Mouse (Mus musculus) megakaryocyte, embryonic 14.5 days (primary cell): ENCODE measurements around the gene Gm6034. TPM values are rescaled to one million over a fixed set of nuclear protein-coding genes. Genes with fewer than 3 reads are reported as not detected.
"Not testable (repeated sequence)": the region's sequence is repeated elsewhere in the genome, so short reads cannot be mapped to it uniquely, and the experiment has no call there.

Experiments
- H3K27me3 ChIP-seq: replicated peaks from 2 replicates; pipeline ENCODE3; 2012; ENCODE audit warnings: inconsistent platforms
- H3K36me3 ChIP-seq: replicated peaks from 2 replicates; pipeline ENCODE3; 2012; ENCODE audit warnings: low read length, inconsistent platforms, mixed read lengths
- H3K4me1 ChIP-seq: 2 replicates; pipeline ENCODE4 v1.6.1; 2012; ENCODE audit warnings: inconsistent platforms
- H3K4me3 ChIP-seq: replicated peaks from 2 replicates; pipeline ENCODE3; 2012; ENCODE audit warnings: moderate library complexity, mild to moderate bottlenecking, inconsistent platforms
- H3K9me3 ChIP-seq: 2 replicates; pipeline ENCODE4 v1.6.1; 2012; ENCODE audit warnings: inconsistent platforms
- FLI1 ChIP-seq: IDR thresholded peaks from 2 replicates; pipeline ENCODE4 v1.6.1; 2012; ENCODE audit warnings: low read length, inconsistent platforms, mixed read lengths
- GATA1 ChIP-seq: IDR thresholded peaks from 3 replicates; pipeline ENCODE4 v1.6.1; 2012; ENCODE audit warnings: mixed read lengths, low read length, inconsistent platforms, borderline replicate concordance
- polyA plus RNA-seq: library from polyadenylated mRNA; stranded (reverse); fragments of >175 nt; gene quantifications from 2 replicates; pipeline ENCODE4 v1.2.3, GENCODE M21; 2012; ENCODE audit warnings: low replicate concordance; ENCODE audit not compliant: insufficient read depth

The Gm6034 gene
- polyA plus RNA-seq, 1 experiment, result 0.25 TPM

DNA sequence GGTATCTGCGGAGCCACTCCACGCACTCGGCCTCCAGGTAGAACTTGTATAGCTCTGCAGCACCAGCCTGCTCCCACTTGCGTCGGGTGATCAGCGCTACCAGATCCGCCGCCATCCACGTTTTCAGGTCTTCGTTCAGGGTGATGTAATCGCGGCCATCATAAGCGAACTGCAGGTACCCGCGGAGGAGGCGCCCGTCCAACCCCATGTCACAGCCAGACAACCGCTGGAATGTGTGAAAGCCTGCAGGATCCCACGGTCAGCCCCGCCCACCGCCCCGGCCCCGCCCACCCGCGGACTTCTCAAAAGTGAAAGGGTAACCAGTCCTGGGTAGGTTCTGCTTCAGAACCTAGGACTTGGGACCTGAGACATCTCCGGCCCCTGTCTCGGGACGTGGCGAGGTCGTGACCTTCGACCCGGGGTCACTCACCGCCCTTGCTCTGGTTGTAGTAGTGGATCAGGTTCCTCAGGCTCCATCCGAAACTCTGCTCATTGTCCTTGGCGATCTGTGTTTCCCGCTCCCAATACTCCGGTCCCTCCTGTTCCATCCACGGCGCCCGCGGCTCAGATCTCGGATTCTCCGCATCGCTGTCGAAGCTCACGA lies 40.6 kb downstream of the Gm6034 start:
- peaks cover 41% of the 10 kb centered on the region for H3K27me3 ChIP-seq
- H3K4me3 ChIP-seq, result peak overlapping the region; percentile 92
- no peaks in the 10 kb centered on the region for H3K36me3 ChIP-seq
- H3K4me1 ChIP-seq, result peaks cover 14% of the 10 kb centered on the region
- TF ChIP-seq FLI1, result no peak
- TF ChIP-seq GATA1, result no peak
- H3K9me3 ChIP-seq, result no peaks in the 10 kb centered on the region

DNA sequence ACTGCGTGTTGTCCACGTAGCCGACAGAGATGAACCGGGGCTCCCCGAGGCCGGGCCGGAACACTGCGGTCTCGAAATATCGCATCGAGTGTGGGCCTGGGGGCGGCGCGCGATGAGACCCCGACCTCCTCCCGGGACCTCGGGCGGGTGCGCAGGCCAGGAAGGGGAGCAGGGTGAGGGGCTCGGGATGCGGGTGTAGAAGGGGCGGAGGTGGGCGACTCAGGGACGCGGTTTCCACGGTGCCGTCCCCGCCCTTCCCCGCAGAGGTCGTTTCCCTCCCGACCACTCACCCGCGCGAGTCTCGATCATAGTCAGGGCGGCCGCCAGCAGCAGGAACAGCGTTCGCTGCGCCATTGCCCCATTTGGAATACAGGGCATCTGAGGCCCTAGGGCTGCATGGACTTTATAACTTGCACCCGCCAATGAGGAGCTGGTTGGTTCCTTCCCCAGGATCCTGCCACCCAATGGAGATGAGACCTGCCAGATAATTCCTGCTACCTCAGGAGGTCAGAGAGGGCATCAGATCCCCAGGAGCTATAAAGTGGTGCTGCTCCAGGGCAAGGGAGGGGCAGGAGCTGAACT lies 41.2 kb downstream of the Gm6034 start:
- H3K27me3 ChIP-seq, result peaks cover 40% of the 10 kb centered on the region
- H3K9me3 ChIP-seq, result no peaks in the 10 kb centered on the region
- H3K4me3 ChIP-seq, result peak overlapping the region; percentile 92
- peaks cover 14% of the 10 kb centered on the region for H3K4me1 ChIP-seq
- H3K36me3 ChIP-seq, result no peaks in the 10 kb centered on the region
- TF ChIP-seq FLI1 (no peak), GATA1 (no peak)

DNA sequence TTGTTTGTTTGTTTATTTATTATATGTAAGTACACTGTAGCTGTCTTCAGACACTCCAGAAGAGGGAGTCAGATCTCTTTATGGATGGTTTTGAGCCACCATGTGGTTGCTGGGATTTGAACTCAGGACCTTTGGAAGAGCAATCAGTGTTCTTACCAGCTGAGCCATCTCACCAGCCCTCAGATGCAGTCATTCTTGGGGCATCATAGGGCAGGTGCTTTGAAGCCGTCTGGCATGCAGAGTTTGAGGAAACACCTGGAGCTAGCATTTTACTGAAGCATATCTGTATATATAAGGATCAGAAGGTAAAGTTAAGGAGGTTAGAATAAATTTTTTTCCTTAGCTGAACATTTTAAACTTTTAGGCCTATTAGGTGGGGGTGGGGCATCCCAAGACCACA lies 43.2 kb downstream of the Gm6034 start:
- not testable (repeated sequence) for H3K4me3 ChIP-seq, H3K9me3 ChIP-seq, H3K36me3 ChIP-seq
- Histone ChIP-seq H3K27me3 (peaks cover 26% of the 10 kb centered on the region), H3K4me1 (peaks cover 14% of the 10 kb centered on the region)

DNA sequence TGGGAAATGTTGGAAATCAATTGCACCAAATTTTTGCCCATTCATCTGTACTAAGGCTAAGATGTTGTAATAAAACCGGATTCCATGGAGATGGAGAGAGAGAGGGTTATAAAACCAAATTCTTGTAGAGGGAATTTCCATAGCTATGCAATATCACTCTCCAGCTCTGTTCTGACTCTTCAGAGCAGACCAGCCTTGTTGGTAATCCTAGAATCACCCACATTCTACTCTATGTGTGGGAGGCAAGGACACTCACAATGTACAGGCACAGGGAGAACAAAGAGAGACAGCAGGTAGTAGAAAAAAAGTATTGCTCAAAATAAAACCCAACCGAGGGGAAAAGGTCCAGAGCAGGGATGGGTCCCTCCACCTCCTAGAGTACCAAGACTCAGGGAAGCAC lies 49.2 kb downstream of the Gm6034 start:
- not testable (repeated sequence) for H3K27me3 ChIP-seq, H3K4me1 ChIP-seq, H3K36me3 ChIP-seq, H3K4me3 ChIP-seq, H3K9me3 ChIP-seq

- H3K4me3 ChIP-seq, H3K36me3 ChIP-seq, H3K27me3 ChIP-seq, H3K9me3 ChIP-seq, H3K4me1 ChIP-seq: not testable (repeated sequence)
Measured at GRCm38 (mm10) chr17:36092520-36092919, 49.8 kb downstream of the Gm6034 start.

DNA sequence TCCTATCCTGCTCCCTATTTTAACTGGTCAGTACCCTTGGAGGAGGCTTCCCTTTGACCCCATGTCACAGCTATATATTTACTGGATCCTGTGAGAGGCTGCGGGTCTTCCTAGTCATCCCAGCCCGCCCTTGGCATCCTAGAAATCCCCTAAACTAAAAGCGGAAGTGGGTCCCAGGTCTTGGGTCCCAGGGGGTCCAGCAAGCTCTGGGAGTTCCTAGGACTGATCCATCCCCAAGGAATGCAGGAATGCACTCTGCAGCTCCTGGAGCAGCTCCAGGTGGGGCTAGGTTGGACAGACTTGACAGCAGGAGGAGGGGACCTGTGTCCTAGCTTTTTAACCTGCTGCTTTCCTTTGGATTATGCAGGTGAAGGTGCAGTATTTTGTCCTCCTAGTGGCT lies 51.2 kb downstream of the Gm6034 start:
- H3K4me3 ChIP-seq, result no peak overlapping the region
- H3K4me1 ChIP-seq, result no peaks in the 10 kb centered on the region
- H3K36me3 ChIP-seq, result no peaks in the 10 kb centered on the region
- H3K9me3 ChIP-seq, result no peaks in the 10 kb centered on the region
- peaks cover 4% of the 10 kb centered on the region for H3K27me3 ChIP-seq
- no peak for TF ChIP-seq FLI1
- TF ChIP-seq GATA1, result no peak

DNA sequence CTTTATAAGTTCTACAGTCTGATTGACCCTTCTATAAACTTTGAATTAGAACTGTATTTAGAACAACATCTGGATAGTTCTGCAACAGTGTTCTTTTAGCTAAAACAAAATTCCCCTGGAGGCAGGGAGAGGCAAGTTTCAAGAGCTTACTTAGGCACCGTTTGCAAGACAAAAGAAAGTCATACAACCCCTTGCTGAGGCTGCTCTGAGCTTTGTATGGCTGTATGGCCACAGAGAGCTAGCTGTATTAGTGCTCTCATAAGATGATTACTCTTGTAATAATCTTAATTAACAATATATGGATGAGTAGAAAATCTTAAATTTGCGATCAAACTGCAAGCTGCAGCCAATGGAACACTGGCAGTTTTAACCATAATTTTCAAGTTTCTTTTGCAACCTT lies 56.8 kb downstream of the Gm6034 start:
- H3K27me3 ChIP-seq, H3K9me3 ChIP-seq, H3K4me1 ChIP-seq, H3K36me3 ChIP-seq, H3K4me3 ChIP-seq: not testable (repeated sequence)

DNA sequence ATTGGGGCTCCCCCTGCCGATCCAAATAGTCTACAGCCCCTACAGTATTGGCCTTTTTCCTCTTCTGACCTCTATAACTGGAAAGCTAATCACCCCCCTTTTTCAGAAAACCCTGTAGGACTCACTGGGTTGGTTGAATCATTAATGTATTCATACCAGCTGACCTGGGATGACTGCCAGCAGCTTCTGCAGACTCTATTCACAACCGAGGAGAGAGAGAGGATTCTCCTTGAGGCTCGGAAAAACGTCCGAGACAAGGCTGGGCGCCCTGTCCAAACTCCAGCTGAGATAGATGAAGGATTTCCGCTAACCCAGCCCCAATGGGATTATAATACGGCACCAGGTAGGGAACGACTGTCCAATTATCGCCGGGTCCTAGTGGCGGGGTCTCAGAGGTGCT lies 59.3 kb downstream of the Gm6034 start:
- H3K36me3 ChIP-seq, H3K4me1 ChIP-seq, H3K27me3 ChIP-seq, H3K4me3 ChIP-seq, H3K9me3 ChIP-seq: not testable (repeated sequence)

Other genes starting within 250 kb of the Gm6034 start
- gene Ier3, start 221.3 kb upstream of the Gm6034 start, polyA plus RNA-seq, result 62.2 and 65.8 TPM in 2 replicates
- gene Flot1, start 219.7 kb upstream of the Gm6034 start, polyA plus RNA-seq, result 43.6 and 163 TPM in 2 replicates
- gene Tubb5, start 204.7 kb upstream of the Gm6034 start, polyA plus RNA-seq, result 96.5 and 217 TPM in 2 replicates
- 1.2 and 2.3 TPM in 2 replicates for gene Mdc1, start 201.4 kb upstream of the Gm6034 start, polyA plus RNA-seq
- gene Nrm, start 181.6 kb upstream of the Gm6034 start, polyA plus RNA-seq, result 5.6 TPM in 1 of 2 replicates, not detected in the other
- gene Ppp1r18, start 177.4 kb upstream of the Gm6034 start, polyA plus RNA-seq, result 153 and 168 TPM in 2 replicates
- 23.2 and 32.1 TPM in 2 replicates for gene Dhx16, start 163.1 kb upstream of the Gm6034 start, polyA plus RNA-seq
- gene 2310061I04Rik, start 145.5 kb upstream of the Gm6034 start, polyA plus RNA-seq, result 101 and 470 TPM in 2 replicates
- gene Atat1, start 132.9 kb upstream of the Gm6034 start, polyA plus RNA-seq, result 15.4 and 23.3 TPM in 2 replicates
- 5.7 TPM in 1 of 2 replicates, not detected in the other for gene Mrps18b, start 126.6 kb upstream of the Gm6034 start, polyA plus RNA-seq
- gene Ppp1r10, start 126.5 kb upstream of the Gm6034 start, polyA plus RNA-seq, result 28.5 and 36.4 TPM in 2 replicates
- gene Abcf1, start 73.2 kb upstream of the Gm6034 start, polyA plus RNA-seq, result 86.0 and 161 TPM in 2 replicates
- 63.9 and 75.7 TPM in 2 replicates for gene Gnl1, start 63.1 kb upstream of the Gm6034 start, polyA plus RNA-seq
- gene Prr3, start 62.7 kb upstream of the Gm6034 start, polyA plus RNA-seq, result 11.4 and 13.7 TPM in 2 replicates
- 3.9 TPM in 1 of 2 replicates, not detected in the other for gene H2-T24, start 22.4 kb upstream of the Gm6034 start, polyA plus RNA-seq
- gene H2-T23, start 10.1 kb upstream of the Gm6034 start, polyA plus RNA-seq, result 13.8 and 44.0 TPM in 2 replicates
- gene H2-T22, start 214 bp upstream of the Gm6034 start, polyA plus RNA-seq, result 6.2 TPM in 1 of 2 replicates, not detected in the other
- 20.5 TPM in 1 of 2 replicates, not detected in the other for gene Gm11127, start 15.4 kb downstream of the Gm6034 start, polyA plus RNA-seq
- 0.29 TPM in 1 of 2 replicates, not detected in the other for gene Gm19684, start 78.7 kb downstream of the Gm6034 start, polyA plus RNA-seq
- 0.46 TPM in 1 of 2 replicates, not detected in the other for gene Gm7030, start 86.5 kb downstream of the Gm6034 start, polyA plus RNA-seq
- not detected in 2 replicates for gene Gm8909, start 125.6 kb downstream of the Gm6034 start, polyA plus RNA-seq
- gene H2-T3, start 147.3 kb downstream of the Gm6034 start, polyA plus RNA-seq, result not detected in 2 replicates
- 81.8 and 103 TPM in 2 replicates for gene Rpp21, start 215.1 kb downstream of the Gm6034 start, polyA plus RNA-seq
- gene Trim39, start 229.3 kb downstream of the Gm6034 start, polyA plus RNA-seq, result 2.5 TPM in 2 replicates
- gene H2-M10.2, start 243.5 kb downstream of the Gm6034 start, polyA plus RNA-seq, result not detected in 2 replicates